Mouse (Mus musculus) heart, postnatal 14 days (tissue): ENCODE results near the gene Txlnb. TPM values are rescaled to one million over a fixed set of nuclear protein-coding genes. Genes with fewer than 3 reads are reported as not detected.

Experiments used
- total RNA-seq, 2 experiments: library from RNA; stranded (reverse); gene quantifications; 2 replicates each; pipeline ENCODE4 v1.2.3; 2021

Gene Txlnb
- total RNA-seq, 2 experiments from 2014 or later = 179 to 200 TPM

Other genes with a start within 250 kb of the Txlnb start
- gene Cited2, start 73.0 kb upstream of the Txlnb start, total RNA-seq = 10 to 100 TPM; 34.2 to 39.6 TPM
- 10 to 100 TPM; 25.9 to 26.7 TPM for gene Heca, start 151.8 kb downstream of the Txlnb start, total RNA-seq
- 10 to 100 TPM; 35.3 to 48.4 TPM for gene Abracl, start 227.1 kb downstream of the Txlnb start, total RNA-seq